Mouse (Mus musculus) E14TG2a.4 (cell line): ENCODE measurements around the gene Fkbp11.
"Not testable (repeated sequence)": the region's sequence is repeated elsewhere in the genome, so short reads cannot be mapped to it uniquely, and the experiment has no call there.

Experiments used
- H3K27me3 ChIP-seq: 2 replicates; pipeline ENCODE4 v1.6.1; 2014; ENCODE audit warnings: low read length, control low read depth; ENCODE audit not compliant: insufficient read depth
- H3K36me3 ChIP-seq: 2 replicates; pipeline ENCODE4 v1.6.1; 2014; ENCODE audit warnings: low read length, control low read depth; ENCODE audit not compliant: insufficient read depth
- H3K4me1 ChIP-seq: replicated peaks from 2 replicates; pipeline ENCODE4 v1.6.1; 2014; ENCODE audit warnings: low read depth, low read length, control low read depth
- H3K4me3 ChIP-seq: replicated peaks from 2 replicates; pipeline ENCODE4 v1.5.1; 2014; ENCODE audit warnings: mild to moderate bottlenecking, low read length
- H3K9me3 ChIP-seq: 2 replicates; pipeline ENCODE4 v1.6.1; 2014; ENCODE audit warnings: low read length, control low read depth
- CTCF ChIP-seq: conservative IDR thresholded peaks from 2 replicates; pipeline ENCODE4 v1.5.1; 2014; ENCODE audit warnings: low read length
- NANOG ChIP-seq: IDR thresholded peaks from 2 replicates; pipeline ENCODE4 v1.6.1; 2014; ENCODE audit warnings: borderline replicate concordance, low read length, mixed read lengths
- POU5F1 ChIP-seq: IDR thresholded peaks from 2 replicates; pipeline ENCODE4 v1.6.1; 2014; ENCODE audit warnings: low read length, borderline replicate concordance

Fkbp11 gene

GRCm38 (mm10) chr15:98747296-98747695 lies 19.3 kb upstream of the Fkbp11 start:
- peaks cover 53% of the 10 kb centered on the region for H3K4me1 ChIP-seq
- H3K36me3 ChIP-seq = peaks cover 76% of the 10 kb centered on the region
- TF ChIP-seq NANOG = no peak
- TF ChIP-seq POU5F1 = no peak
- no peak for TF ChIP-seq CTCF
- H3K27me3 ChIP-seq = no peaks in the 10 kb centered on the region
- H3K9me3 ChIP-seq = no peaks in the 10 kb centered on the region
- no peak overlapping the region for H3K4me3 ChIP-seq

GRCm38 (mm10) chr15:98746344-98746965 lies 18.5 kb upstream of the Fkbp11 start:
- H3K4me3 ChIP-seq = no peak overlapping the region
- TF ChIP-seq CTCF = no peak
- TF ChIP-seq NANOG = no peak
- TF ChIP-seq POU5F1 = no peak
- H3K36me3 ChIP-seq = peaks cover 82% of the 10 kb centered on the region
- peaks cover 48% of the 10 kb centered on the region for H3K4me1 ChIP-seq
- no peaks in the 10 kb centered on the region for H3K27me3 ChIP-seq
- H3K9me3 ChIP-seq = no peaks in the 10 kb centered on the region

- H3K9me3 ChIP-seq, H3K27me3 ChIP-seq, H3K4me3 ChIP-seq: not testable (repeated sequence)
- Histone ChIP-seq H3K4me1 (peaks cover 33% of the 10 kb centered on the region), H3K36me3 (peaks cover 91% of the 10 kb centered on the region)
Observed at GRCm38 (mm10) chr15:98743863-98744262, 15.9 kb upstream of the Fkbp11 start.

GRCm38 (mm10) chr15:98742766-98743428 lies 14.9 kb upstream of the Fkbp11 start:
- no peak for TF ChIP-seq POU5F1
- no peak for TF ChIP-seq NANOG
- TF ChIP-seq CTCF = no peak
- Histone ChIP-seq H3K9me3 (no peaks in the 10 kb centered on the region), H3K27me3 (no peaks in the 10 kb centered on the region), H3K36me3 (peaks cover 95% of the 10 kb centered on the region), H3K4me1 (peaks cover 32% of the 10 kb centered on the region), H3K4me3 (no peak overlapping the region)

GRCm38 (mm10) chr15:98740219-98740618 lies 12.2 kb upstream of the Fkbp11 start:
- Histone ChIP-seq H3K4me1 (peaks cover 26% of the 10 kb centered on the region), H3K36me3 (peaks cover 98% of the 10 kb centered on the region), H3K4me3 (no peak overlapping the region), H3K27me3 (no peaks in the 10 kb centered on the region), H3K9me3 (no peaks in the 10 kb centered on the region)
- TF ChIP-seq NANOG = no peak
- TF ChIP-seq POU5F1 = no peak
- TF ChIP-seq CTCF = no peak; the same call in 1 of the 2 replicates

DNA sequence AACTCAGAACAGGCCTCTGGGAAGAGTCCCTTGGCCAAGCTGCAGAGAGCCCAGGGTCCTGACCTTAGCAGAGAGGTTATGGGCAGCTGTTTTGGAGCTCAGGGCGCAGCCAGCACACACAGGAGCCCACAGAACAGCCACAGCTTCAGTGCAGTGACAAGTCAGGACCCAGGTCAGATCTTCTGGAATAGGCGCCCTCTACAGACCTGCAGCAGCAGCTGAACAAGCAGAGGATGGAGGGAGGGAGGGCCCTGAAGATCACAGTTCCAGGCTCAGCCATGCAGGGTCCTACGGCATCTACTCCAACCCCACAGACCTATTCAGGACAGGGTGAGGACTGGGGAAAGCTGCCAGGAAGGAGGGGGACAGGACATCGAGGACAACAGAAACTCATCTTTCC lies 10.8 kb upstream of the Fkbp11 start:
- TF ChIP-seq POU5F1 = no peak
- peak; percentile 11; the same call in 1 of the 2 replicates for TF ChIP-seq CTCF
- peaks cover 94% of the 10 kb centered on the region for H3K36me3 ChIP-seq
- no peaks in the 10 kb centered on the region for H3K9me3 ChIP-seq
- no peaks in the 10 kb centered on the region for H3K27me3 ChIP-seq
- peaks cover 23% of the 10 kb centered on the region for H3K4me1 ChIP-seq
- H3K4me3 ChIP-seq = no peak overlapping the region

DNA sequence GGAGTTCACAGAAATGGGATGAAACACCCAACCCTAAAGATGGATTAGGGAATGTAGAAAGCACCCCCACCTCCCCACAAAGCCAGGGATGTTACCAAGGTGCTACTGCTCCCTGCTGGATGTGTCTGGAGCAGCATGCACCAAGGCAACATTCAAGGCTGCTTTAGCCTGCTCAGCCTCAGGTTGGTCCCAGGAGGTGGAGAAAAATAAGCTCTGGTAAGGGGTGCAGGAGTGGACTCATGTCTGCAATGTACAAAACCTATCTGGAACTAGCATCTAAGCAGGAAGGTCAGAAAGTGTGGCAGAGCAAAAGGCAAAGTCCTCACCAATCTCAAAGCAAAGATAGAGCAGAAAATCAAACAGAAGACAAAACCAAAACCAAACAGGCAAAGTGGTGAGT lies 9.9 kb upstream of the Fkbp11 start:
- TF ChIP-seq NANOG (no peak), POU5F1 (no peak), CTCF (peak; percentile 52)
- Histone ChIP-seq H3K9me3 (no peaks in the 10 kb centered on the region), H3K4me1 (peaks cover 15% of the 10 kb centered on the region), H3K27me3 (no peaks in the 10 kb centered on the region), H3K36me3 (peaks cover 84% of the 10 kb centered on the region), H3K4me3 (no peak overlapping the region)

- Histone ChIP-seq H3K4me1 (peaks cover 19% of the 10 kb centered on the region), H3K36me3 (peaks cover 71% of the 10 kb centered on the region), H3K9me3 (no peaks in the 10 kb centered on the region), H3K4me3 (no peak overlapping the region), H3K27me3 (no peaks in the 10 kb centered on the region)
- TF ChIP-seq POU5F1 (no peak), NANOG (no peak), CTCF (no peak)
Observed at GRCm38 (mm10) chr15:98736521-98736920, 8.5 kb upstream of the Fkbp11 start.

DNA sequence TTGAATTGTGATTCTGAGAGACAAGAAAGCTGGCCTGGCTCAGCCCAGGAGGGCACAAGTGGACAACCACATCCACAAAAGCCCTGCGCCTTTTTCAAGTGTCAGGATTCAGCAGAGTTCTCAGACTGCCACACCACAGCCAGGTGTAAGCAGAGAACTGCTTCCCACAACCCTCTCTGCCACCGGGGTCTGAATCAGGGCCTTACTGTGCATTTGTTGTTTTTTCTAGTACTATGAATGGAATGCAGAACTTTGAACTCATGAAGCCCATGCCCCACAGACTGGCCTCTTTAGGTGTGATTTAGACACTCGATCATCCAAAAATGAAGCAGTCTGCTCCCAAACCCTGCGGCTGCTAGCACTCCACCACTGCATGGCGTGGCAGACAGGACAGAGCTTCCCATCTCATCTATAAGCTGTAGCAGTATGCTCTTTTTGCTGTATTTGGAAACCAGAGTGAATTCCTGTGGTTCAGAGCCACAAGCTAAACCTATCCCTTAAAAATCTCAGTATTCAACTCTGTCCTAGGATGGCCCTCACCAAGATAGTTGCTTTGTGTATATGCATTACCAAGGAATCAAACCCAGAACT lies 6.1 kb upstream of the Fkbp11 start:
- Histone ChIP-seq H3K36me3 (peaks cover 46% of the 10 kb centered on the region), H3K27me3 (no peaks in the 10 kb centered on the region), H3K9me3 (no peaks in the 10 kb centered on the region), H3K4me3 (no peak overlapping the region), H3K4me1 (peaks cover 24% of the 10 kb centered on the region)
- TF ChIP-seq CTCF = no peak
- no peak for TF ChIP-seq POU5F1
- no peak for TF ChIP-seq NANOG
